Mouse (Mus musculus): Measurements from ENCODE around the gene Gm28308.

- TF ChIP-seq POLR2A (IDR thresholded peaks at IDR 0.05; ENCODE audit: borderline replicate concordance, extremely low read depth, insufficient read depth, insufficient read length, poor library complexity, severe bottlenecking) (no peak), CTCF (IDR thresholded peaks at IDR 0.05; ENCODE audit: borderline replicate concordance, extremely low read depth, insufficient read depth, insufficient read length) (no peak)
Observed at GRCm38 (mm10) chr6:52162093-52162380, 51.1 kb downstream of the Gm28308 start.
